Mouse (Mus musculus) lung, postnatal 0 days (tissue): ENCODE data around the gene Zdhhc14.

ENCODE experiments used
- CTCF ChIP-seq: IDR thresholded peaks from 2 replicates; pipeline ENCODE4 v1.5.1; 2016; ENCODE audit warnings: antibody characterized with exemption, mild to moderate bottlenecking
- EP300 ChIP-seq: IDR thresholded peaks from 2 replicates; pipeline ENCODE4 v1.6.1; 2016; ENCODE audit warnings: antibody characterized with exemption, mild to moderate bottlenecking, control low read depth

GRCm38 (mm10) chr17:5800824-5801560 lies 308.6 kb downstream of the Zdhhc14 start:
- TF ChIP-seq CTCF = peak; percentile 28; the same call in 1 of the 2 replicates
- TF ChIP-seq EP300 = no peak
